Mouse (Mus musculus) bone marrow, adult 2 months (tissue): ENCODE measurements around the gene Tmem63a. TPM values are rescaled to one million over a fixed set of nuclear protein-coding genes. Genes with fewer than 3 reads are reported as not detected.
"Not testable (repeated sequence)": the region's sequence is repeated elsewhere in the genome, so short reads cannot be mapped to it uniquely, and the experiment has no call there.

Experiments
- H3K27ac ChIP-seq: fragments of 200-500 bp; 2 replicates; pipeline ENCODE4 v1.5.1; 2012; ENCODE audit warnings: low read depth, mild to moderate bottlenecking, control low read depth, inconsistent platforms, low read length; ENCODE audit not compliant: control insufficient read depth, poor library complexity, insufficient read depth
- H3K4me1 ChIP-seq: fragments of 200-500 bp; 2 replicates; pipeline ENCODE4 v1.6.1; 2011; ENCODE audit warnings: low read length; ENCODE audit not compliant: control insufficient read depth, insufficient read depth
- H3K4me3 ChIP-seq: fragments of 200-500 bp; replicated peaks from 2 replicates; pipeline ENCODE3; 2011; ENCODE audit warnings: mild to moderate bottlenecking, low read depth, low read length, control low read depth; ENCODE audit not compliant: control insufficient read depth
- CTCF ChIP-seq: fragments of 200-500 bp; IDR thresholded peaks from 2 replicates; pipeline ENCODE4 v1.5.1; 2011; ENCODE audit warnings: low read length, control low read depth; ENCODE audit not compliant: control insufficient read depth, insufficient read depth
- POLR2A ChIP-seq: fragments of 200-500 bp; IDR thresholded peaks from 2 replicates; pipeline ENCODE4 v1.6.1; 2011; ENCODE audit warnings: low read depth, mild to moderate bottlenecking, control low read depth, low read length, borderline replicate concordance; ENCODE audit not compliant: control insufficient read depth
- WGBS: fragments of 180-500 bp; shearing (Covaris S2); methylation state at CpG from one replicate; pipeline ENCODE4 v1.1.7; 2018; 5-methylcytosine and 5-hydroxymethylcytosine counted together
- polyA plus RNA-seq: library from polyadenylated mRNA; stranded (reverse); fragments of >200 nt; gene quantifications from 2 replicates; pipeline ENCODE4 v1.2.4, GENCODE M21; 2011; ENCODE audit warnings: low replicate concordance; ENCODE audit not compliant: missing spikeins, insufficient read depth, insufficient read length

The Tmem63a gene
- polyA plus RNA-seq, 1 experiment: 32.8 TPM

- TF ChIP-seq CTCF (peak; percentile 6; the same call in 1 of the 2 replicates), POLR2A (no peak)
- no peaks in the 10 kb centered on the region for H3K4me1 ChIP-seq
- no peak overlapping the region for H3K4me3 ChIP-seq
- WGBS: 86% methylated on average over 2 of the region's 2 CpGs
- H3K27ac ChIP-seq: no peak overlapping the region
Measured at GRCm38 (mm10) chr1:180980464-180980863, 38.3 kb downstream of the Tmem63a start.

DNA sequence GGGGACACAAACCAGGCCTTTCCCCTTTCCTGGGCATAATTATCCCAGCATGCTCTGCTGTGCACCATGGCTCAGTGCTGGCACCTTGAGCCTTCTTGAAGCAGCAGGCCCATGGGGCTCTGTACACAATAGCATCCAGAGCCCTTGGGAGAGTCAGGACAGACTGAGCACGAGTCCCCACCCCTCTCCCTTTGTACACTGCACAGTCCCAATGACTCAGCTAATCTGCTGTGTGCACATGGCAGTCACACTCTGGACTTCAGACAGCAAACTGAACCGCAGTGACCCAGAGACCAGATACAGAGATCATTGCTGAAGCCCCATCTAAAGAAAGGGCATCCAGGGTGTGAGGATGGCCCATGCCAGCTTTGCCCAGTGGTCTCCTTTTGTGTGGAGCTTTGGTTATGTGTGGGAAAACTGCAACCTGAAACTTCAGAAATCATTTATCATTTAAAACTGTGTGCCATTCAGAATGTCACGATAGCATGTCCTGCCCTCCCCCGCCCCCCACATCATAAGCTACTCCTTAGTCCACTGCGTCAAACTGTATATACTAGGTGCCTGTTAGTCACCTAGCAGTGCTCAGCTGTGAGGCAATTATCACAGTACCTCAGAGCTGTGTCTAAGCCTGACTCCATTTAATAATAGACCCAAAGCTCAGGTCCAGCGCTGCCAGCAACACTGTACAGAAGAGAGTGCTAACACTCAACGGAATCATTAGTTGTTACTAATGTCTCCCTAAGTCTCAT is 39.3 kb downstream of the Tmem63a start:
- H3K4me3 ChIP-seq, H3K4me1 ChIP-seq, H3K27ac ChIP-seq: not testable (repeated sequence)
- 67% methylated on average over 7 of the region's 7 CpGs for WGBS

DNA sequence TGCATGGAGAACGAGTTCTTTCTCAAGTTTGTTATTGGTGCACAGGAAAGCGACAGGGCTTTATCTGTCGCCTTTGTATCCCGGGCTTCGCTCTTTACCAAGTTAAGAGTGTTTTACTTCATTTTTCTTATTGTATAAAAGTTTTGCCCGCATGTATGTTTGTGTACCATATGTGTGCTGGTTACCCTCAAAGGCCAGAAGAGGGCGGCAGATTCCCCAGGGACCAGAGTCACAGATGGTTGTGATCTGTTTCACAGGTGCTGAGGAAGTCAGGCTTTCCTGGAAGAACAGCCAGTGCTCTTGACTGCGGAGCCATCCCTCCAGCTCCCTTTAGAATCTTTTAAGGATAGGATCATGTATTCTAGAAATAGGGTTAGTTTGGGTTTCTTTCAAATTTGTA is 44.6 kb downstream of the Tmem63a start:
- no peaks in the 10 kb centered on the region for H3K4me1 ChIP-seq
- H3K27ac ChIP-seq: no peak overlapping the region
- H3K4me3 ChIP-seq: no peak overlapping the region
- 87% methylated on average over 8 of the region's 8 CpGs for WGBS
- TF ChIP-seq POLR2A: no peak
- TF ChIP-seq CTCF: 0 out of 2 replicates have a peak, but pooled peaks have one; percentile 12

DNA sequence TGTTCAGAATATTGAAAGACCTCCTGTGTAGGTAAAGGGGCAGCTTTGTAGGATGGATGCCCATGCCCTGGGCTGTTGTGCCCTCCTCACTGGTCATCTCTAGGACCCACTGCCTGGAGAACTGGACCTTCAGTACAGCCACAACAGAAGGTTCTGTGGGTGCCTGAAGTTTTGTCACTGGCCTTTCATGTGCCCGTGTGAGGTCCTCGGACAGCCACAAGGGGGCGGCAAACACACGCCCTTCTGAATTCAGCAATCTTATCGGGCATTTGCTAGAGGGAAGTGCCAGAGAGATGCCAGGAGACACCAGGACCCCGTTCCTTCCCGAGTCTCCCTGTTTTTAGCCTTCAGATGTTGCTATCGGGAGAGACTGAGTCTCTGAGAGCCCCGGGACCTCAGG is 45.6 kb downstream of the Tmem63a start:
- WGBS: 2% methylated on average over 9 of the region's 9 CpGs
- TF ChIP-seq POLR2A (no peak), CTCF (peak; percentile 92)
- H3K4me1 ChIP-seq: no peaks in the 10 kb centered on the region
- no peak overlapping the region for H3K4me3 ChIP-seq
- no peak overlapping the region for H3K27ac ChIP-seq

GRCm38 (mm10) chr1:180990671-180991070 is 48.5 kb downstream of the Tmem63a start:
- H3K27ac ChIP-seq: no peak overlapping the region
- TF ChIP-seq CTCF: no peak
- TF ChIP-seq POLR2A: no peak
- no peaks in the 10 kb centered on the region for H3K4me1 ChIP-seq
- H3K4me3 ChIP-seq: no peak overlapping the region
- WGBS: 61% methylated on average over 3 of the region's 3 CpGs

DNA sequence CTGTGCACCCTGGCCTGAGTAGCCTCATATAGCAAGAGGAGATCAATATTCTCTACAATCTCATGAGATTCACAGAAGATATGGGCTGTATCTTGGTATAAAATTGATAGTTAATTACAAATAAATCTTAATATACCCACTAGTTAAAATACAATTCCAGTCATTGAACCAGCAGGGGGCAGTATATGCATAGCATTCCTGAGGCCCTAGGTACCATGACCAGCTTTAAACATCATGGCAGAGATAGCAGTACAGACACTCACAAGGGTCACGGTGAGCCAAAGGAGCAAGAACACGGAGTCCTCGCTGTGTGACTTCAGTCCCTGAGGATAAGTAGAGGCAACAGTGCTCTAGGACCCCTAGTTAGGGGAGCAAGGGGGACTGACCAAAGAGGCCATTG is 50.0 kb downstream of the Tmem63a start:
- 41% methylated on average over 3 of the region's 3 CpGs for WGBS
- TF ChIP-seq CTCF (peak; percentile 15; the same call in 1 of the 2 replicates), POLR2A (no peak)

GRCm38 (mm10) chr1:181000501-181001092 is 58.5 kb downstream of the Tmem63a start:
- 65% methylated on average over 10 of the region's 10 CpGs for WGBS
- no peak overlapping the region for H3K27ac ChIP-seq
- H3K4me1 ChIP-seq: no peaks in the 10 kb centered on the region
- TF ChIP-seq CTCF (no peak), POLR2A (no peak)
- H3K4me3 ChIP-seq: no peak overlapping the region

More for the DNA sequence above, 50.0 kb downstream of the Tmem63a start:
- Histone ChIP-seq H3K4me1 (no peaks in the 10 kb centered on the region), H3K4me3 (no peak overlapping the region), H3K27ac (no peak overlapping the region)

DNA sequence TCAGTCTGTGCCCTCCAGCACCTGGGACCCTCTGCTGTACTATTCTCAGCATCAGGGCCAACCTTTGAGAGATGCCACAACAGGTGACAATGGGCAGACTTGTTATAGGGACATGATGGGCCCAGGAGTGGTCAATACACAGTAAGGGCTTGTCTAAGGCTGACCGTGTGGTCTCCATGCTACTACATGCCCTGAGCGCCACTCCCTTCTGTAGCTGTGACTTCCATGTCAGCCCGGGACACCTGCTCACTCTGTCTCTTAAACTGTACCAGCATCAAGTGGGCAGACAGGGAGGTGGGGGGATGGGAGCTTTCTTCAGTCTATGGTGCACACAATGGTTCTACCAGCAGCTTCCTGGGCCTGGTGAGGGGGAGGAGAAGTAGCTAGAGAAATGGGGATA is 59.1 kb downstream of the Tmem63a start:
- Histone ChIP-seq H3K27ac (no peak overlapping the region), H3K4me3 (no peak overlapping the region), H3K4me1 (no peaks in the 10 kb centered on the region)
- TF ChIP-seq CTCF: no peak
- no peak for TF ChIP-seq POLR2A
- WGBS: 86% methylated on average over 3 of the region's 3 CpGs
